Mouse (Mus musculus) gastrocnemius, postnatal 4 days (tissue): ENCODE results near the gene G6pc3. TPM values are rescaled to one million over a fixed set of nuclear protein-coding genes. Genes with fewer than 3 reads are reported as not detected.
"Not testable (repeated sequence)": the region's sequence is repeated elsewhere in the genome, so short reads cannot be mapped to it uniquely, and the experiment has no call there.

Source experiments
- DNase-seq, 2 experiments: peaks; one replicate each; pipeline ENCODE4 v3.0.0; 2021 to 2022; ENCODE audit warnings: low spot score in 2 of 2, mixed read lengths in 2 of 2
- long read RNA-seq, 2 experiments: library from polyadenylated mRNA; stranded (forward); transcript quantifications; one replicate each; pipeline ENCODE4 v2.0.0; 2021
- total RNA-seq, 2 experiments: library from RNA; stranded (reverse); gene quantifications; 2 replicates each; pipeline ENCODE4 v1.2.3; 2021

The G6pc3 gene
- total RNA-seq, result 10 to 100 TPM; 28.1 to 32.0 TPM
- long read RNA-seq, experiment 1, transcript G6pc3-202 (6 exons, 1,573 nt), result major isoform, 23 of 26 reads
- long read RNA-seq, experiment 1, partial matches to known transcripts, result 0 of 26 reads
- long read RNA-seq, experiment 1, other reads (novel, unspliced or antisense), result 2 of 26 reads
- long read RNA-seq, experiment 2, transcript G6pc3-202 (6 exons, 1,573 nt), result major isoform, 11 of 13 reads
- long read RNA-seq, experiment 2, partial matches to known transcripts, result 1 of 13 reads
- long read RNA-seq, experiment 2, other reads (novel, unspliced or antisense), result 0 of 13 reads

GRCm38 (mm10) chr11:102189461-102190436, at the start of gene G6pc3:
Gene G6pc3, plus strand, starts transcription at chr11:102189620.
- peak; percentile 74 to 89 for DNase-seq

GRCm38 (mm10) chr11:102140508-102140907, 48.9 kb upstream of the G6pc3 start:
- DNase-seq, result peak in 1 of 2 experiments; percentile 46

- DNase-seq, result no peak
Measured at GRCm38 (mm10) chr11:102142355-102142754, 47.1 kb upstream of the G6pc3 start.

GRCm38 (mm10) chr11:102144957-102145470, 44.4 kb upstream of the G6pc3 start:
- no peak for DNase-seq

GRCm38 (mm10) chr11:102145471-102146001, 43.9 kb upstream of the G6pc3 start, which contains the start of gene Nags:
Gene Nags, plus strand, starts transcription at chr11:102145513.
- DNase-seq, result no peak

- DNase-seq, result no peak
Measured at GRCm38 (mm10) chr11:102146005-102146404, 43.4 kb upstream of the G6pc3 start.

GRCm38 (mm10) chr11:102146531-102146930, 42.9 kb upstream of the G6pc3 start:
- no peak for DNase-seq

GRCm38 (mm10) chr11:102147213-102147989, 42.0 kb upstream of the G6pc3 start:
- no peak for DNase-seq

GRCm38 (mm10) chr11:102156039-102156785, 33.2 kb upstream of the G6pc3 start, which contains the start of gene Tmem101:
Gene Tmem101, minus strand, starts transcription at chr11:102156404.
- peak; percentile 74 to 90 for DNase-seq

- DNase-seq, result no peak
Measured at GRCm38 (mm10) chr11:102156786-102157089, 32.7 kb upstream of the G6pc3 start.

GRCm38 (mm10) chr11:102158024-102158423, 31.4 kb upstream of the G6pc3 start:
- DNase-seq, result not testable (repeated sequence)

- no peak for DNase-seq
Measured at GRCm38 (mm10) chr11:102159781-102160180, 29.6 kb upstream of the G6pc3 start.

- DNase-seq, result no peak
Measured at GRCm38 (mm10) chr11:102165971-102166722, 23.3 kb upstream of the G6pc3 start.

- DNase-seq, result no peak
Measured at GRCm38 (mm10) chr11:102167539-102167938, 21.9 kb upstream of the G6pc3 start.

- DNase-seq, result no peak
Measured at GRCm38 (mm10) chr11:102168689-102169088, 20.7 kb upstream of the G6pc3 start.

- DNase-seq, result no peak
Measured at GRCm38 (mm10) chr11:102179836-102180235, 9.6 kb upstream of the G6pc3 start.

- DNase-seq, result no peak
Measured at GRCm38 (mm10) chr11:102184253-102184645, 5.2 kb upstream of the G6pc3 start.

GRCm38 (mm10) chr11:102184646-102185495, 4.5 kb upstream of the G6pc3 start, which contains the start of gene Lsm12:
Gene Lsm12, minus strand, starts transcription at chr11:102185296.
- DNase-seq, result peak; percentile 96 to 97
